Mouse (Mus musculus): Measurements from ENCODE around the gene Gbp3.

DNA sequence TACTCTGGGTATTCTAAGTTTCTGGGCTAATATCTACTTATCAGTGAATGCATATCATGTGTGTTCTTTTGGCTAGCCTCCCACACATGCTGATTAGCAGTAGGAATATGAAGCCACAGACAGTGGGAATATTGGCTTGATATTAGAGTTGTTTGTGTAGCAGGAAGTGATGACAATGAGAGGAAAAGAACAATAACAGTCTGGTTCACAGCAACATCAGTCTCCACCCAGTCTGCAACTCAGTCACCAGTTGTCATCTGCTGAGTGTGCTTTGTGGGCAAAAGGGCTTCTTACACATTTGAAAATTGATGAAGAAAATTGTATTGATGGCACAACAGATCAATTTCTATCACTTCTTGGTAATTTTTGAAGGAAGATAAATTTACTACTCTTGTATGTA is 27.6 kb downstream of the Gbp3 start:
- TF ChIP-seq CTCF (IDR thresholded peaks at IDR 0.05; ENCODE audit: low read depth) (no peak), EP300 (IDR thresholded peaks at IDR 0.05; ENCODE audit: low read depth) (no peak)

Measured in liver, embryonic 14.5 days (tissue).